Mouse (Mus musculus) ES-E14 (cell line): ENCODE data around the gene Timm17a.

Experiments used
- CHD2 ChIP-seq: IDR thresholded peaks from 2 replicates; pipeline ENCODE4 v1.6.1; 2014; ENCODE audit warnings: mild to moderate bottlenecking, low read depth, low read length, inconsistent platforms
- HCFC1 ChIP-seq: IDR thresholded peaks from 2 replicates; pipeline ENCODE4 v1.6.1; 2012; ENCODE audit warnings: low read length, inconsistent platforms, borderline replicate concordance; ENCODE audit not compliant: insufficient read depth
- MAFK ChIP-seq: IDR thresholded peaks from 2 replicates; pipeline ENCODE4 v1.6.1; 2014; ENCODE audit warnings: mild to moderate bottlenecking, low read depth, low read length, inconsistent platforms; ENCODE audit not compliant: insufficient read depth
- ZC3H11A ChIP-seq: IDR thresholded peaks from 2 replicates; pipeline ENCODE4 v1.6.1; 2012; ENCODE audit warnings: low read depth, mild to moderate bottlenecking, inconsistent platforms, low read length, borderline replicate concordance
- ZNF384 ChIP-seq: IDR thresholded peaks from 2 replicates; pipeline ENCODE4 v1.6.1; 2012; ENCODE audit warnings: low read depth, low read length, inconsistent platforms

DNA sequence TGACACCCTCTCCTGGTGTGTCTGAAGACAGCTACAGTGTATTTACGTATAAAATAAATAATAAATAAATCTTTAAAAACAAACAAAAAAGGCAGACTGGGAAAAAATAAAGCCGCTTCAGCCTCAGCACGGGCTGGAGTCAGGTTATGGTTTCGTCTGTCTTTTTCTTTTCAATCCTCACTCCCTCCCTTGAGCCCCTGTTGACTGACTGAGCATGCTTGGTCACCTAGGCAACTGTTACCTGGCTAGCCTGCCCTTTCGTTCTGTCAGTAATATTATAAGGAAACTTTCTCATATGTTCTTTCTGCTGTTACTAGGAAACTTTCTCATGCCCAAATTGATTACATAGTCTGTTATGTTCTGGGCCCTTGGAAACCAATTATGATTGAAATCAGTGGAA is 22.7 kb downstream of the Timm17a start:
- no peak for TF ChIP-seq HCFC1
- TF ChIP-seq ZC3H11A: no peak
- TF ChIP-seq ZNF384: no peak
- no peak for TF ChIP-seq CHD2
- no peak for TF ChIP-seq MAFK
